Mouse (Mus musculus) CH12.LX (cell line): ENCODE measurements at regions not wholly inside any gene's neighbourhood (a gene's known extent, or its start where the extent isn't known, plus 50 kb on each side); places are given as distances from the start of the nearest gene placed in this dataset.

ENCODE experiments used
- DNase-seq: peaks from one replicate; pipeline ENCODE4 v3.0.0-alpha.2; 2013; ENCODE audit errors: extremely low read depth
- H3K27ac ChIP-seq: 2 replicates; pipeline ENCODE4 v1.5.1; 2012; ENCODE audit warnings: low read depth, mild to moderate bottlenecking, control low read depth, moderate library complexity; ENCODE audit not compliant: insufficient read depth
- H3K27me3 ChIP-seq: replicated peaks from 2 replicates; pipeline ENCODE3; 2012; ENCODE audit warnings: inconsistent platforms
- H3K36me3 ChIP-seq, 2 experiments: replicated peaks in 1 of 2; 2 replicates each; pipeline versions ENCODE3 to v1.6.1; 2012; ENCODE audit warnings: inconsistent platforms in 1 of 2, low read length in 1 of 2, mild to moderate bottlenecking in 1 of 2, mixed read lengths in 1 of 2, moderate library complexity in 1 of 2; ENCODE audit not compliant: control insufficient read depth in 1 of 2, insufficient read depth in 1 of 2
- H3K4me1 ChIP-seq, 2 experiments: 2 replicates each; pipeline ENCODE4 v1.6.1; 2012; ENCODE audit warnings: inconsistent platforms in 1 of 2, moderate library complexity in 1 of 2; ENCODE audit not compliant: insufficient read depth in 2 of 2, control insufficient read depth in 1 of 2
- H3K4me2 ChIP-seq: 2 replicates; pipeline ENCODE4 v1.6.1; 2012; ENCODE audit warnings: low read depth, mild to moderate bottlenecking, control low read depth; ENCODE audit not compliant: poor library complexity, insufficient read depth, severe bottlenecking
- H3K4me3 ChIP-seq, 3 experiments: fragments of 150-350 bp in 1 of 3; sonication (generic) in 1 of 3; replicated peaks in 1 of 3; 2 replicates each; pipeline versions ENCODE3 to v1.5.1; 2011 to 2012; ENCODE audit warnings: low read depth in 2 of 3, low read length in 2 of 3, mild to moderate bottlenecking in 2 of 3, moderate library complexity in 2 of 3, control low read depth in 1 of 3, improper control_type of control experiment in 1 of 3, inconsistent platforms in 1 of 3, mixed read lengths in 1 of 3; ENCODE audit not compliant: poor library complexity in 1 of 3
- H3K79me2 ChIP-seq: replicated peaks from 2 replicates; pipeline ENCODE4 v1.6.1; 2012; ENCODE audit warnings: mild to moderate bottlenecking, moderate library complexity; ENCODE audit not compliant: control insufficient read depth, poor library complexity, insufficient read depth, severe bottlenecking; ENCODE audit errors: extremely low read depth
- H3K9ac ChIP-seq: 2 replicates; pipeline ENCODE4 v1.6.1; 2012; ENCODE audit warnings: low read depth, mild to moderate bottlenecking, control low read depth, moderate library complexity; ENCODE audit not compliant: insufficient read depth
- H3K9me3 ChIP-seq: replicated peaks from 2 replicates; pipeline ENCODE3; 2012; ENCODE audit warnings: low read length, inconsistent platforms, mixed read lengths
- E2F4 ChIP-seq: IDR thresholded peaks from 2 replicates; pipeline ENCODE4 v1.6.1; 2011; ENCODE audit warnings: low read depth, low read length, improper control_type of control experiment; ENCODE audit not compliant: insufficient replicate concordance
- HCFC1 ChIP-seq: IDR thresholded peaks from 2 replicates; pipeline ENCODE4 v1.6.1; 2012; ENCODE audit warnings: low read depth, mild to moderate bottlenecking, inconsistent platforms, low read length, improper control_type of control experiment
- JUND ChIP-seq: conservative IDR thresholded peaks from 2 replicates; pipeline ENCODE4 v1.6.1; 2011; ENCODE audit warnings: low read depth, low read length, improper control_type of control experiment
- KAT2A ChIP-seq: IDR thresholded peaks from 2 replicates; pipeline ENCODE4 v1.6.1; 2012; ENCODE audit warnings: low read length, improper control_type of control experiment, inconsistent platforms; ENCODE audit not compliant: insufficient replicate concordance
- MAFK ChIP-seq: IDR thresholded peaks from 2 replicates; pipeline ENCODE4 v1.6.1; 2011; ENCODE audit warnings: low read length, improper control_type of control experiment; ENCODE audit not compliant: insufficient replicate concordance
- MAX ChIP-seq: IDR thresholded peaks from 2 replicates; pipeline ENCODE4 v1.6.1; 2011; ENCODE audit warnings: low read length, improper control_type of control experiment
- MAZ ChIP-seq: IDR thresholded peaks from 2 replicates; pipeline ENCODE4 v1.6.1; 2012; ENCODE audit warnings: low read depth, mild to moderate bottlenecking, inconsistent platforms, low read length, improper control_type of control experiment, moderate library complexity
- MEF2A ChIP-seq: IDR thresholded peaks from 2 replicates; pipeline ENCODE4 v1.6.1; 2014; ENCODE audit warnings: low read depth, mild to moderate bottlenecking, inconsistent platforms, low read length, improper control_type of control experiment, borderline replicate concordance
- POLR2A ChIP-seq: IDR thresholded peaks from 2 replicates; pipeline ENCODE4 v1.6.1; 2011; ENCODE audit warnings: low read depth, mild to moderate bottlenecking, improper control_type of control experiment, low read length
- RAD21 ChIP-seq: IDR thresholded peaks from 2 replicates; pipeline ENCODE4 v1.6.1; 2011; ENCODE audit warnings: low read depth, mild to moderate bottlenecking, low read length, improper control_type of control experiment, moderate library complexity
- RCOR1 ChIP-seq: conservative IDR thresholded peaks from 2 replicates; pipeline ENCODE4 v1.6.1; 2012; ENCODE audit warnings: low read depth, mild to moderate bottlenecking, inconsistent platforms, low read length, improper control_type of control experiment
- SIN3A ChIP-seq: IDR thresholded peaks from 2 replicates; pipeline ENCODE4 v1.6.1; 2012; ENCODE audit warnings: low read length, improper control_type of control experiment, inconsistent platforms
- SMC3 ChIP-seq: IDR thresholded peaks from 2 replicates; pipeline ENCODE4 v1.6.1; 2011; ENCODE audit warnings: low read depth, low read length, improper control_type of control experiment
- TBP ChIP-seq: conservative IDR thresholded peaks from 2 replicates; pipeline ENCODE4 v1.6.1; 2011; ENCODE audit warnings: low read depth, low read length, improper control_type of control experiment
- TCF12 ChIP-seq: IDR thresholded peaks from 2 replicates; pipeline ENCODE4 v1.6.1; 2014; ENCODE audit warnings: low read depth, mild to moderate bottlenecking, inconsistent platforms, low read length, improper control_type of control experiment
- UBTF ChIP-seq: IDR thresholded peaks from 2 replicates; pipeline ENCODE4 v1.6.1; 2012; ENCODE audit warnings: low read depth, mild to moderate bottlenecking, inconsistent platforms, low read length, improper control_type of control experiment, moderate library complexity
- USF1 ChIP-seq: IDR thresholded peaks from 2 replicates; pipeline ENCODE4 v1.6.1; 2014; ENCODE audit warnings: low read depth, mild to moderate bottlenecking, inconsistent platforms, low read length, improper control_type of control experiment
- USF2 ChIP-seq: conservative IDR thresholded peaks from 2 replicates; pipeline ENCODE4 v1.6.1; 2011; ENCODE audit warnings: low read depth, low read length, improper control_type of control experiment
- ZKSCAN1 ChIP-seq: IDR thresholded peaks from 2 replicates; pipeline ENCODE4 v1.6.1; 2012; ENCODE audit warnings: low read depth, inconsistent platforms, low read length, improper control_type of control experiment, borderline replicate concordance
- ZMIZ1 ChIP-seq: IDR thresholded peaks from 2 replicates; pipeline ENCODE4 v1.6.1; 2012; ENCODE audit warnings: low read depth, mild to moderate bottlenecking, inconsistent platforms, low read length, improper control_type of control experiment
- ZNF384 ChIP-seq: IDR thresholded peaks from 2 replicates; pipeline ENCODE4 v1.6.1; 2012; ENCODE audit warnings: low read depth, low read length, improper control_type of control experiment, inconsistent platforms
- dilution Hi-C: fragments of 300-500 bp; cut with MboI; formaldehyde crosslinking; loops from 2 replicates; pipeline ENCODE4 v1.14.3; 2020; ENCODE audit warnings: low sequenced_read_pairs; ENCODE audit not compliant: extremely low pct_unique_long_range_greater_than_20kb, extremely low pct_ligation_motif_present
- in situ Hi-C: fragments of 300-500 bp; cut with MboI; formaldehyde crosslinking; loops from 3 replicates; pipeline ENCODE4 v1.14.3; 2019; ENCODE audit warnings: low sequenced_read_pairs, low pct_ligation_motif_present, low pct_unique_long_range_greater_than_20kb, mixed read lengths

DNA sequence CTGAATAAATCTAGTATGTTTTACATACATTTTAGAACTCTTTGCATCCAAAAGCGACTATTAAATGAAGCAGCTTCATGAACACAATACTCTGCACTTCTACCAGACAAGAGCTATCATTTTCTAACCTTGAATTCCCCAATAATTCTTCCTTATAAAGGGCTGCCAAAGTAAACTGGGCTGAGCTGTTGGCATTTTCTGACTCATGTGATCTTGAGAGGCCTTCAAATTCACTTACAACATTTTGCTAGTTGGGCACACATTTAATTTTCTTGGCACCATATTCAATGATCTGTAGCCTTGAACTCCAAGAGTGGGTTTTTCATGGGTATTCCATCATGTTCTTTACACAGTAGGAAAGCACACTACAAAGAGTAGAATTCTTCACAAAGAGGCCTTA lies 1637.4 kb upstream of the Sel1l start:
- in situ Hi-C loops (no loop called here), dilution Hi-C loops (no loop called here)
- TF ChIP-seq RCOR1 (no peak), E2F4 (no peak), SMC3 (no peak), TBP (no peak), ZMIZ1 (no peak), KAT2A (no peak), POLR2A (no peak), JUND (no peak), MAZ (no peak), USF1 (no peak)

GRCm38 (mm10) chr12:93462106-93462505 lies 1613.1 kb upstream of the Sel1l start:
- no peak overlapping the region for H3K4me2 ChIP-seq
- no peak overlapping the region for H3K9ac ChIP-seq
- in situ Hi-C loops = no loop called here
- TF ChIP-seq MEF2A (no peak), ZKSCAN1 (no peak), SIN3A (no peak), MAFK (no peak), KAT2A (no peak), MAX (no peak), TCF12 (no peak), UBTF (no peak), MAZ (no peak), HCFC1 (no peak), TBP (no peak), RAD21 (no peak), USF2 (no peak), ZNF384 (no peak)
- no peaks in the 10 kb centered on the region for H3K36me3 ChIP-seq
- no peak for DNase-seq
- no peaks in the 10 kb centered on the region for H3K4me1 ChIP-seq
- no peaks in the 10 kb centered on the region for H3K79me2 ChIP-seq
- H3K27ac ChIP-seq = no peak overlapping the region
- H3K4me3 ChIP-seq = no peak overlapping the region
- dilution Hi-C loops = no loop called here
- H3K27me3 ChIP-seq = no peaks in the 10 kb centered on the region
- no peaks in the 10 kb centered on the region for H3K9me3 ChIP-seq

More for the DNA sequence above, 1637.4 kb upstream of the Sel1l start:
- no peaks in the 10 kb centered on the region for H3K27me3 ChIP-seq
- DNase-seq = no peak
- no peak overlapping the region for H3K27ac ChIP-seq
- H3K9ac ChIP-seq = no peak overlapping the region
- H3K9me3 ChIP-seq = no peaks in the 10 kb centered on the region
- no peaks in the 10 kb centered on the region for H3K36me3 ChIP-seq
- no peak overlapping the region for H3K4me3 ChIP-seq
- no peaks in the 10 kb centered on the region for H3K79me2 ChIP-seq
- no peak overlapping the region for H3K4me2 ChIP-seq
- no peaks in the 10 kb centered on the region for H3K4me1 ChIP-seq
